Comparison of ENCODE assay signal across 12 mouse cellular contexts in genomic region chr17:67995277-67995819, GRCm38 (mm10). TPM values are rescaled to one million over a fixed set of nuclear protein-coding genes. Genes with fewer than 3 reads are reported as not detected.
DNase-seq lines count a peak whose midpoint lies in the region; ATAC-seq and TF ChIP-seq lines count a peak whose summit lies in the region.
"Had no signal": no experiment of that assay in that cellular context is flagged by ENCODE, and none has a peak within 500 bp of the region (broad histone marks: within the 10 kb centered on the region; RNA-seq: fewer than 3 reads in every experiment).

No protein-coding gene starts in this region.

- TF ChIP-seq POLR2A in heart, adult 2 months (IDR thresholded peaks at IDR 0.05; ENCODE audit: insufficient read depth, low read depth, low read length) = no peak

- H3K9me3 ChIP-seq in heart, embryonic 11.5 days (replicated peaks; ENCODE audit: control insufficient read depth, low read length) = no peaks in the 10 kb centered on the region
- no peaks in the 10 kb centered on the region for H3K9me3 ChIP-seq in lung, embryonic 15.5 days
- H3K9me3 ChIP-seq in embryonic facial prominence, embryonic 12.5 days = no peaks in the 10 kb centered on the region
- H3K9me3 ChIP-seq in stomach, embryonic 14.5 days (ENCODE audit: control insufficient read depth, low read depth, low read length) = no peaks in the 10 kb centered on the region

- no peak for DNase-seq in heart, adult 2 months
- no peak for DNase-seq in lung, postnatal 4 days
- DNase-seq in adrenal gland, adult 8-10 months = no peak
- no peak for DNase-seq in gastrocnemius, postnatal 4 days (ENCODE audit: low spot score in 2 of 2)
- DNase-seq: cerebellum, adult 11 months had no signal

- 0 out of 2 replicates have a peak overlapping the region, but pooled peaks have one; percentile 14 for H3K4me3 ChIP-seq in heart, embryonic 11.5 days (ENCODE audit: low read depth, low read length)
- no peak overlapping the region for H3K4me3 ChIP-seq in heart, adult 2 months
- no peak overlapping the region for H3K4me3 ChIP-seq in lung, embryonic 15.5 days
- no peak overlapping the region for H3K4me3 ChIP-seq in embryonic facial prominence, embryonic 12.5 days
- H3K4me3 ChIP-seq in stomach, embryonic 14.5 days (ENCODE audit: low read depth, low read length) = no peak overlapping the region

- WGBS in heart, embryonic 11.5 days (ENCODE audit: insufficient replicate concordance) = 57% methylated on average over 2 of the region's 2 CpGs
- WGBS in heart, adult 2 months = 79% methylated on average over 2 of the region's 2 CpGs
- WGBS in lung, embryonic 15.5 days = 46% methylated on average over 2 of the region's 2 CpGs
- WGBS in embryonic facial prominence, embryonic 12.5 days = 70% methylated on average over 2 of the region's 2 CpGs
- 42% methylated on average over 2 of the region's 2 CpGs for WGBS in stomach, embryonic 14.5 days

- intact Hi-C loops in heart, adult 2 months (cut with DNase I) = no loop called here

- H3K4me2 ChIP-seq in heart, embryonic 11.5 days = peak overlapping the region; percentile 53
- peak overlapping the region; percentile 38; the same call in 1 of the 2 replicates for H3K4me2 ChIP-seq in lung, embryonic 15.5 days
- no peak overlapping the region; the same call in 1 of the 2 replicates for H3K4me2 ChIP-seq in embryonic facial prominence, embryonic 12.5 days (replicated peaks)
- H3K4me2 ChIP-seq in stomach, embryonic 14.5 days (replicated peaks; ENCODE audit: low read depth, low read length) = 0 out of 2 replicates have a peak overlapping the region, but pooled peaks have one; percentile 16

- H3K27me3 ChIP-seq in heart, embryonic 11.5 days (ENCODE audit: control insufficient read depth, insufficient read depth, low read length) = no peaks in the 10 kb centered on the region; the same call in 1 of the 2 replicates
- no peaks in the 10 kb centered on the region for H3K27me3 ChIP-seq in heart, adult 2 months (ENCODE audit: control insufficient read depth, insufficient read depth, low read length)
- no peaks in the 10 kb centered on the region for H3K27me3 ChIP-seq in lung, embryonic 15.5 days
- H3K27me3 ChIP-seq in embryonic facial prominence, embryonic 12.5 days = no peaks in the 10 kb centered on the region
- no peaks in the 10 kb centered on the region for H3K27me3 ChIP-seq in stomach, embryonic 14.5 days (ENCODE audit: control insufficient read depth, insufficient read depth, low read length)

- TF ChIP-seq CTCF in heart, adult 2 months (IDR thresholded peaks at IDR 0.05) = no peak

- no peaks in the 10 kb centered on the region for H3K79me2 ChIP-seq in heart, adult 2 months (replicated peaks; ENCODE audit: control insufficient read depth, insufficient read depth, low read length)

- H3K36me3 ChIP-seq in heart, embryonic 11.5 days (ENCODE audit: control insufficient read depth, insufficient read depth, low read length) = no peaks in the 10 kb centered on the region
- no peaks in the 10 kb centered on the region; the same call in 1 of the 2 replicates for H3K36me3 ChIP-seq in heart, adult 2 months (ENCODE audit: control insufficient read depth, insufficient read depth, low read length)
- no peaks in the 10 kb centered on the region; the same call in 1 of the 2 replicates for H3K36me3 ChIP-seq in lung, embryonic 15.5 days
- H3K36me3 ChIP-seq in embryonic facial prominence, embryonic 12.5 days = peaks cover 4% of the 10 kb centered on the region; the same call in 1 of the 2 replicates
- H3K36me3 ChIP-seq in stomach, embryonic 14.5 days (ENCODE audit: control insufficient read depth, insufficient read depth, low read length) = no peaks in the 10 kb centered on the region
- H3K36me3 ChIP-seq: G1E had no signal

- no peak for ATAC-seq in heart, embryonic 11.5 days (replicated peaks; ENCODE audit: insufficient number of reproducible peaks, low FRiP score, low TSS enrichment)
- ATAC-seq in lung, embryonic 15.5 days (ENCODE audit: borderline replicate concordance, extremely low read depth, low FRiP score, low TSS enrichment) = no peak
- ATAC-seq in embryonic facial prominence, embryonic 12.5 days (ENCODE audit: insufficient number of reproducible peaks, insufficient read depth, low FRiP score, low TSS enrichment) = no peak
- 0 out of 2 replicates have a peak, but pooled peaks have one; percentile 42 for ATAC-seq in stomach, embryonic 14.5 days (ENCODE audit: insufficient number of reproducible peaks, insufficient read depth, low FRiP score, low read depth)
- ATAC-seq: hindbrain, embryonic 16.5 days had no signal

- no peak overlapping the region for H3K27ac ChIP-seq in heart, embryonic 11.5 days (ENCODE audit: low read depth, low read length)
- H3K27ac ChIP-seq in heart, adult 2 months = no peak overlapping the region
- no peak overlapping the region; the same call in 1 of the 2 replicates for H3K27ac ChIP-seq in lung, embryonic 15.5 days
- peak overlapping the region; percentile 4; the same call in 1 of the 2 replicates for H3K27ac ChIP-seq in embryonic facial prominence, embryonic 12.5 days
- peak overlapping the region; percentile 29; the same call in 1 of the 2 replicates for H3K27ac ChIP-seq in stomach, embryonic 14.5 days (ENCODE audit: low read length)

- H3K4me1 ChIP-seq in heart, embryonic 11.5 days (ENCODE audit: control insufficient read depth, insufficient read depth, low read length) = peaks cover 16% of the 10 kb centered on the region
- peaks cover 4% of the 10 kb centered on the region for H3K4me1 ChIP-seq in heart, adult 2 months (ENCODE audit: control insufficient read depth, insufficient read depth, low read length)
- peaks cover 40% of the 10 kb centered on the region for H3K4me1 ChIP-seq in lung, embryonic 15.5 days
- peaks cover 35% of the 10 kb centered on the region for H3K4me1 ChIP-seq in embryonic facial prominence, embryonic 12.5 days
- H3K4me1 ChIP-seq in stomach, embryonic 14.5 days (ENCODE audit: control insufficient read depth, insufficient read depth, low read length) = peaks cover 20% of the 10 kb centered on the region; the same call in 1 of the 2 replicates

- no peak overlapping the region for H3K9ac ChIP-seq in heart, embryonic 11.5 days (ENCODE audit: low read depth, low read length)
- no peak overlapping the region for H3K9ac ChIP-seq in heart, adult 2 months (ENCODE audit: low read depth, low read length)
- no peak overlapping the region for H3K9ac ChIP-seq in lung, embryonic 15.5 days
- no peak overlapping the region for H3K9ac ChIP-seq in embryonic facial prominence, embryonic 12.5 days
- H3K9ac ChIP-seq in stomach, embryonic 14.5 days (replicated peaks; ENCODE audit: low read depth, low read length) = no peak overlapping the region

- TF ChIP-seq EP300 in heart, adult 2 months (IDR thresholded peaks at IDR 0.05; ENCODE audit: insufficient read depth, low read depth, low read length) = no peak

RNA-seq across cellular contexts. Expression of gene Arhgap28, which starts 8.6 kb away (rescaled TPM):
- polyA plus RNA-seq in heart, embryonic 11.5 days (2014; fragmentation: Nextera tagmentation; extraction: Ambion mirVana) = 25.9 and 30.8 TPM in 2 replicates
- 1 to 10 TPM; 1.6 to 2.5 TPM for total RNA-seq in heart, adult 2 months (2021)
- 1.9 and 3.3 TPM in 2 replicates for polyA plus RNA-seq in heart, adult 2 months (2012; rRNA removed)
- 46.1 and 47.2 TPM in 2 replicates for polyA plus RNA-seq in lung, embryonic 15.5 days (2015; fragmentation: Nextera tagmentation; extraction: Ambion mirVana)
- 79.3 and 81.3 TPM in 2 replicates for polyA plus RNA-seq in embryonic facial prominence, embryonic 12.5 days (2016; fragmentation: Nextera tagmentation; extraction: Ambion mirVana)
- polyA plus RNA-seq in stomach, embryonic 14.5 days (2014; fragmentation: Nextera tagmentation; extraction: Ambion mirVana) = 43.3 and 45.3 TPM in 2 replicates
- 10 to 100 TPM; 11.6 to 19.9 (median 16.3) TPM for total RNA-seq in adrenal gland, adult 8-10 months (2022)
- 10 to 100 TPM; 27.5 to 30.4 TPM for total RNA-seq in gastrocnemius, postnatal 4 days (2021)
- total RNA-seq: megakaryocyte-erythroid progenitor cell, adult 5-6 weeks had no signal
- polyA plus RNA-seq: G1E had no signal

Comparison
In these comparisons a context has a peak if more than half of its experiments do, and no peak if none do; other contexts are left out.
1. H3K27ac ChIP-seq: peak in embryonic facial prominence, embryonic 12.5 days (single experiment) and stomach, embryonic 14.5 days (single experiment); none in heart, embryonic 11.5 days (single experiment), heart, adult 2 months (single experiment) and lung, embryonic 15.5 days (single experiment).